Mouse (Mus musculus): Measurements from ENCODE around the gene Klhl35. TPM values are rescaled to one million over a fixed set of nuclear protein-coding genes. Genes with fewer than 3 reads are reported as not detected.

The Klhl35 gene
- not detected for polyA plus RNA-seq (2017; shearing (Covaris generic))

- ATAC-seq: no peak
Observed at GRCm38 (mm10) chr7:99465811-99466210, at the start of gene Klhl35. Gene Klhl35, plus strand, starts transcription at chr7:99466004.

- ATAC-seq: no peak
Observed at GRCm38 (mm10) chr7:99419311-99419710, 46.5 kb upstream of the Klhl35 start.

DNA sequence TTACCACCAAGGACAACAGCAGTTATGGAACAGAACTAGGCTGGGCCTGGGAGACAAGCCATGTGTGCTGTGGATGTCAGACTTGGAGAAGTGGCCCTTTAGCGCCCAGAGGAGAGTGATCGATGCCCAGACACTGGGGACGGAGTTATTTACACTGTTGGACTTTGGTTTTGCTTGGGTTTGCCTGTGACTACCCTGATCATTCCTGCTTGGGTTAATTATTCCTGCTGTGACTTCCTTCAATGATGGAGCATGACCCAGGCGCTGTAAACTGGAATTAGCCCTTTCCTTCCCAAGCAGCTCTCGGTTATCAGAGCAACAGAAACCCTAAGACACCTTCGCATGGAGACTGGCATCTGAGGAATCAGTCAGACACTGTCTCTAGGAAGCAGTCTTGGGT is 44.8 kb upstream of the Klhl35 start:
- no peak for ATAC-seq

DNA sequence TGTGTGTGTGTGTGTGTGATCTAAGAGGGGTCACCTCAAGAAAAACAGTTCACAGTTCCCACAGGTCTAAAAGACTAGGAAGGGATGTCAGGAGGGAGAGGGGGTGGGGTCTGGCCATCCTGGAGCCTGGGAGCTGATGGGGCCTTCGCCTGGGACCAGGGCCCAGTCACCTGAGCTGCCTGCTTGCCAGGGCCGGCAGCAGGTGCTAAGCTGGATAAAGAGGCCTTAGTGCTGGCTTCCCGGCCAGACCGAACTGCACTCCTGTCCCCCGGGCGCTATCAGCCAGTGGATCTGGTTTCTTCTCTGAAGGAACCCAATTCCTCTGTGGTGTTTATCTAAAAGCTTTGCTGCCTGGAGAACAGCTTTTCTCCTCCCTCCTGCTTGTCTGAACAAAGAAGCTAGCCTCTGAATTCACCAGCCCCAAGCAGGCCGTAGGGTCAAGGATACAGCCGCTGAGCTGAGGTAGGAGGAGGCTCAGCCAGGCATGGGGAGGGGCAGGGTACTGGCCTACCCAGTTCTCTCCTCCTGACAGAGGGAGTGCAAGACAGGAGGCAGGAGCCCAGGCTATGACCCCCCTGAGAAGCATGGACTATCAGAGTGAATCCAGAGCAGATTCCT is 41.2 kb upstream of the Klhl35 start:
- no peak for ATAC-seq

GRCm38 (mm10) chr7:99425706-99426105 is 40.1 kb upstream of the Klhl35 start:
- no peak for ATAC-seq

GRCm38 (mm10) chr7:99427031-99427430 is 38.8 kb upstream of the Klhl35 start:
- ATAC-seq: no peak

GRCm38 (mm10) chr7:99427987-99428386 is 37.8 kb upstream of the Klhl35 start:
- ATAC-seq: no peak

DNA sequence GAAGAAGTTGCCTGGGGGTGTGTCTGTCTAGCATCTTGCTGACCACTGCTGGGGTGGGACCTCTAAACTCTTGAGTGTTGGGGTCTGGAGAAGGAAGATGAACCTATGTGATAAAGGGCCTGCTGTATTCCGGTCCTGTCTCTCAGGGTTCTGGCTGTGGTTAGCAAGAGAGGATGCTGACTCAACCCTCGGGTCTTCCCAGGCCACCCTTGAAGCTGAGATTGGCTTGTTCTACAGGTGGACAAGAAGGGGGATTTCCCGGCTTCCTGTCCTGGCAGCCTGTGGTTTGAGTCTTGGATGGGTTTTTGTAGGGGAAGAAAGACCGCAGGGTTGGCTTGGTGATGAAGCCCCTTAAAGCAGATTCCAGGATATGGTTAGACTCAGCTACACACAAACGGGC is 37.0 kb upstream of the Klhl35 start:
- ATAC-seq: peak; percentile 64

DNA sequence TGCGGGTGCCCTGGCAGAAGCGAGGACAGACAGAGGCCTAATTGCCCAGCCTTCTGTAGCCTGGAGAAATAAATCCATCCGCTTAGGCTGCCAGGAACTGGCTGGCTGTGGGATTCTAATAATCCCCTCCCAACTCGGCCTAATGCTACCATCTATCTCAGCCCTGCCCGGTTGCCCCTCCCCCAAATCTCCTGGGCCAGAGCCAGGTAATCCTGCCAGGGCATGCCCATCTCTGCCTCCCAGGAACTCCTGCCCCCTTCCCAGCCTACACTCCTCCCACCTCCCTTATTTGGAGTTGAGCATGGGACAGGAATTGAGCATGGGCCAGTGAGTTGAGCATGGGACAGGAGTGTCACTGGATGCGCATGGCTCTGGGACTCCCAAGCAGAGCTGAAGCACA is 36.0 kb upstream of the Klhl35 start:
- ATAC-seq: no peak

DNA sequence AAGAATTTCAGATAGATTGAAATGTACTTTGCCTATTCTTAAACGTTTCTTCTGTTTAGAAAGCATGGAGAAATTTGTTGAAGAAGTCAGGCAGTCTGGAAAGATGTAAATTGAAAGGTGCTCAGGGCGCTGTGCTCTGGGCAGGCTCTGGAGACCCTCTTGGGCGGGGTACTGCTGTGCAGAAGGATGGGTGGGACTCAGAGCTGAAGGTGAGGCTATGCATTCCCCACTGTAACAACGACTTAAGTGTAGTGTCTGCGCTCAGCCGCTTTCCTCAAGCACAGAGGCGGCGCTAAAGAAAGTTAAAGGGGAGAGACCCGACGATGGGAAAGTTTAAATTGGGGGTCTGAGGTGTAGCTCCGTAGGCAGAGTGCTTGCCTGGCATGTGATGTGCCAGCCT is 35.6 kb upstream of the Klhl35 start:
- no peak for ATAC-seq

GRCm38 (mm10) chr7:99432248-99432647 is 33.6 kb upstream of the Klhl35 start:
- ATAC-seq: peak; percentile 83

GRCm38 (mm10) chr7:99432863-99433262 is 32.9 kb upstream of the Klhl35 start:
- peak; percentile 30 for ATAC-seq

DNA sequence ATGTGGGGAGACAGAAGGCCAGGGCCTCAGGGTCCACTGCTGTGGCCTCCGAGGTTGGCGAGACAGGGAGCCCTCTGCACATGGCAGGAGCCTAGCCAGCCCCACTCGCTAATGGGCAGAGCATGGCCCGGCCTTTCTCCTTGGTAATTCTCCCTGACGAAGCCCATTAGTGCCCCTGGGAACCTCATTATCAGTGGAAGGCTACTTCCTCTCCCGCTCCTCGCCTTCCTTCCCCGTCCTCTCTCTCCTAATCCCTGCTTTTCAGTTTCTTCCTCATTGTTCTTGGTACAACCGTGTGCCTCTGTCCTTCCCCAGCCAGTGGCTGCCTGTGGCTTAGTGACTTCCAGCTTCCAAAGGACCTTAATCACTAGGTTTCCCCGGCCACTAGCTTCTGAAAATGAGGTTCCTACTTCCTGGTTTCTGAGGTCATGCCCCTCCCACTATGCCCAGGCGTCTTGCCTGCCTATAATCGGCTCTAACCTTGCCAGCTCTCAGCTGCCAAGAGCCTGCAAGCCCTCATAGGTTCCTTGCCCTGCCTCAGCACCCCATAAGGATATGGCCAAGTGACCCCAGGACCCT is 31.0 kb upstream of the Klhl35 start:
- no peak for ATAC-seq

GRCm38 (mm10) chr7:99436530-99436929 is 29.3 kb upstream of the Klhl35 start:
- ATAC-seq: no peak

- ATAC-seq: no peak
Observed at GRCm38 (mm10) chr7:99438881-99439280, 26.9 kb upstream of the Klhl35 start.

GRCm38 (mm10) chr7:99441534-99442072 is 24.2 kb upstream of the Klhl35 start:
- no peak for ATAC-seq

GRCm38 (mm10) chr7:99443164-99443563 is 22.6 kb upstream of the Klhl35 start:
- ATAC-seq: no peak

DNA sequence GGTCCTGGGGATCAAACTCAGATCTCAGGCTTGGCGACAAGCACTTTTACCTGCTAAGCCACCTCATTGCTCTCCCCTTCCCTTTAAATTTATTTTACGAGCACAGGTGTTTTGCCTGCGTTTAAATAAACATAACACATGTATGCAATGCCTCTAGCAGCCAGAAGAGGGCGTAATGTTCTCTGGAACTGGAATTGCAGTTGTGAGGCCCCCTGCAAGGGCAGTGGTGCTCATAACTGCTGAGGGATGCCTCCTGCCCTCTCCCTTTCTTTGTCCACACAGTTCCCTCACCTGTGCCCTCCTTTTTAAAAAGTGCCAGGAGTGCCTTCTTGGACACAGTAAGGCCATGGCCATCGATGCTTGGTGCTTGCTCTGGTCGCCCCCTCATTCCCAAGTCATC is 21.8 kb upstream of the Klhl35 start:
- no peak for ATAC-seq

DNA sequence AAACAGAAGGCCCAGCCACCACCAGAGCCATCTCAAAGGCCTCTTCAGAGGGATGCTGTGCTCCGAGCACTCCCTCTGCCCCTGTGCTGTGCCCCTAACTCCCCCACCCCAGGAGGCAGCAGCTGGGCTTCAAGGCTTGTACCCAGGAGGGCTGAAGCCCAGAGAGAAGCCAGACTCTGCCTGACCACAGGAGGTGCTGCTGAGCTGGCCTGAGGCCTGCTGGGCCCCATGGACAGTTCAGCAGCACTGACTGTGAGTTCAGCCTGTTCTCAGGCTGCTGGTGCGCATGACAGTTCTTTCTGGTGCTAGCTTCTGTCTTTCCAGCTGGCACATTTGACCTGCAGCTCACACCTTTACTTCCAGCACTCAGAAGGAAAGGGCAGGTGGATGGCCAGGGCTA is 20.0 kb upstream of the Klhl35 start:
- ATAC-seq: no peak

DNA sequence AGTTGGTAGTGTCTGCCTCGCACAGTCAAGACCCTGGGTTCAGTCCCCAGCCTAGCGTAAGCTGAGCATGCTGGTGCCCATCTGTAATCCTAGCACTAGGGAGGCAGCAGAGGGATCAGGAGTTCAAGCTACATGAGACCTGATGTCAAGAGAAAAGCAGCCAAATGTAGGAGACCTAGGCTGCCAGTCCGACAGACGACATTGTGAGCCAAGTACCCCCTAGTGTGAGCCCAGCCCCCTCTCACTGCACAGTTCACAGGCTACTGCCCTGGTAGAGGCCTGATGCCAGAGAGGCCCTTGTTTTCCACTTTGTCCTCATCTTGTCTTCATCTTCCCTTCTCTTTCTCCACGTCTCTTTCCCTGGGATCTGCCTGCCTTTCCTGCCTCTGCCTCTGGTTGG is 18.5 kb upstream of the Klhl35 start:
- no peak for ATAC-seq

- peak; percentile 71 for ATAC-seq
Observed at GRCm38 (mm10) chr7:99448619-99449018, 17.2 kb upstream of the Klhl35 start.

GRCm38 (mm10) chr7:99449063-99449462 is 16.7 kb upstream of the Klhl35 start:
- peak; percentile 71 for ATAC-seq

- no peak for ATAC-seq
Observed at GRCm38 (mm10) chr7:99449751-99450150, 16.1 kb upstream of the Klhl35 start.

- peak; percentile 58 for ATAC-seq
Observed at GRCm38 (mm10) chr7:99450703-99451102, 15.1 kb upstream of the Klhl35 start.

- ATAC-seq: no peak
Observed at GRCm38 (mm10) chr7:99452859-99453258, 12.9 kb upstream of the Klhl35 start.
